Mouse (Mus musculus) lung, postnatal 0 days (tissue): Measurements from ENCODE around the gene Gm44502.

Experiments
- CTCF ChIP-seq: IDR thresholded peaks from 2 replicates; pipeline ENCODE4 v1.5.1; 2016; ENCODE audit warnings: antibody characterized with exemption, mild to moderate bottlenecking
- EP300 ChIP-seq: IDR thresholded peaks from 2 replicates; pipeline ENCODE4 v1.6.1; 2016; ENCODE audit warnings: antibody characterized with exemption, mild to moderate bottlenecking, control low read depth

- no peak for TF ChIP-seq CTCF
- no peak for TF ChIP-seq EP300
Measured at GRCm38 (mm10) chr15:89476475-89476815, 46.9 kb upstream of the Gm44502 start.
